ENCODE assay signal across 21 mouse cellular contexts in genomic region chr1:175240137-175240536, GRCm38 (mm10).
DNase-seq lines count a peak whose midpoint lies in the region; ATAC-seq and TF ChIP-seq lines count a peak whose summit lies in the region.
"Had no signal": no experiment of that assay in that cellular context is flagged by ENCODE, and none has a peak within 500 bp of the region (broad histone marks: within the 10 kb centered on the region; RNA-seq: fewer than 3 reads in every experiment).

No protein-coding gene starts in this region.

- no peak for TF ChIP-seq CTCF in liver, postnatal 0 days (IDR thresholded peaks at IDR 0.05; ENCODE audit: low read depth)
- no peak for TF ChIP-seq CTCF in olfactory bulb, adult 2 months (IDR thresholded peaks at IDR 0.05; ENCODE audit: insufficient read depth, low read depth, low read length)

- ATAC-seq in forebrain, embryonic 12.5 days (ENCODE audit: low FRiP score): peak; percentile 55
- no peak for ATAC-seq in forebrain, embryonic 16.5 days
- ATAC-seq in liver, postnatal 0 days: peak; percentile 48
- ATAC-seq in liver, embryonic 11.5 days (replicated peaks; ENCODE audit: low FRiP score): no peak
- 0 out of 2 replicates have a peak, but pooled peaks have one; percentile 11 for ATAC-seq in forebrain, embryonic 15.5 days (replicated peaks)
- ATAC-seq: activated CD4-positive, CD25-positive, alpha-beta regulatory T cell, adult 4 months; intestine, postnatal 0 days had no signal

- H3K27ac ChIP-seq in forebrain, embryonic 12.5 days: no peak overlapping the region
- H3K27ac ChIP-seq in forebrain, embryonic 16.5 days (ENCODE audit: low read length): no peak overlapping the region
- no peak overlapping the region for H3K27ac ChIP-seq in liver, postnatal 0 days (ENCODE audit: low read depth)
- no peak overlapping the region for H3K27ac ChIP-seq in liver, embryonic 11.5 days (ENCODE audit: low read depth, low read length)
- no peak overlapping the region for H3K27ac ChIP-seq in forebrain, embryonic 15.5 days (replicated peaks)
- 0 out of 2 replicates have a peak overlapping the region, but pooled peaks have one; percentile 33 for H3K27ac ChIP-seq in olfactory bulb, adult 2 months (ENCODE audit: insufficient read depth, low read depth, low read length)
- H3K27ac ChIP-seq: embryonic facial prominence, embryonic 13.5 days; heart, embryonic 15.5 days; limb, embryonic 15.5 days; neural tube, embryonic 13.5 days had no signal

- no peak overlapping the region for H3K9ac ChIP-seq in forebrain, embryonic 12.5 days
- no peak overlapping the region for H3K9ac ChIP-seq in forebrain, embryonic 16.5 days (replicated peaks; ENCODE audit: low read depth, low read length)
- H3K9ac ChIP-seq in liver, postnatal 0 days (replicated peaks): no peak overlapping the region
- no peak overlapping the region for H3K9ac ChIP-seq in liver, embryonic 11.5 days (ENCODE audit: low read depth, low read length)
- no peak overlapping the region for H3K9ac ChIP-seq in forebrain, embryonic 15.5 days (replicated peaks)
- H3K9ac ChIP-seq: embryonic facial prominence, embryonic 13.5 days; heart, embryonic 15.5 days; limb, embryonic 15.5 days; neural tube, embryonic 13.5 days had no signal

- no peaks in the 10 kb centered on the region for H3K27me3 ChIP-seq in forebrain, embryonic 12.5 days
- H3K27me3 ChIP-seq in forebrain, embryonic 16.5 days (replicated peaks; ENCODE audit: control insufficient read depth, insufficient read depth, low read length): no peaks in the 10 kb centered on the region
- H3K27me3 ChIP-seq in liver, postnatal 0 days (ENCODE audit: insufficient read depth, low read length): no peaks in the 10 kb centered on the region
- no peaks in the 10 kb centered on the region for H3K27me3 ChIP-seq in liver, embryonic 11.5 days (replicated peaks; ENCODE audit: control insufficient read depth, insufficient read depth, low read length)
- no peaks in the 10 kb centered on the region for H3K27me3 ChIP-seq in forebrain, embryonic 15.5 days
- H3K27me3 ChIP-seq: embryonic facial prominence, embryonic 13.5 days; heart, embryonic 15.5 days; limb, embryonic 15.5 days; megakaryocyte, embryonic 14.5 days; neural tube, embryonic 13.5 days had no signal

- no peak for TF ChIP-seq POLR2A in olfactory bulb, adult 2 months (IDR thresholded peaks at IDR 0.05; ENCODE audit: insufficient read depth, low read depth, low read length)

- no peaks in the 10 kb centered on the region for H3K4me1 ChIP-seq in forebrain, embryonic 12.5 days
- no peaks in the 10 kb centered on the region for H3K4me1 ChIP-seq in forebrain, embryonic 16.5 days (replicated peaks; ENCODE audit: control insufficient read depth, insufficient read depth, low read length)
- no peaks in the 10 kb centered on the region for H3K4me1 ChIP-seq in liver, postnatal 0 days (ENCODE audit: insufficient read depth)
- no peaks in the 10 kb centered on the region for H3K4me1 ChIP-seq in liver, embryonic 11.5 days (replicated peaks; ENCODE audit: control insufficient read depth, insufficient read depth, low read length)
- no peaks in the 10 kb centered on the region for H3K4me1 ChIP-seq in forebrain, embryonic 15.5 days
- H3K4me1 ChIP-seq in olfactory bulb, adult 2 months (ENCODE audit: control insufficient read depth, insufficient read depth, low read length): no peaks in the 10 kb centered on the region
- H3K4me1 ChIP-seq: embryonic facial prominence, embryonic 13.5 days; heart, embryonic 15.5 days; limb, embryonic 15.5 days; megakaryocyte, embryonic 14.5 days; neural tube, embryonic 13.5 days had no signal

- no peak overlapping the region for H3K4me3 ChIP-seq in forebrain, embryonic 12.5 days (replicated peaks)
- no peak overlapping the region for H3K4me3 ChIP-seq in forebrain, embryonic 16.5 days (replicated peaks; ENCODE audit: low read length)
- H3K4me3 ChIP-seq in liver, postnatal 0 days (ENCODE audit: low read depth, low read length): no peak overlapping the region
- no peak overlapping the region for H3K4me3 ChIP-seq in liver, embryonic 11.5 days (ENCODE audit: low read depth, low read length)
- H3K4me3 ChIP-seq in forebrain, embryonic 15.5 days: no peak overlapping the region
- H3K4me3 ChIP-seq in olfactory bulb, adult 2 months (ENCODE audit: insufficient read depth, low read depth, low read length): no peak overlapping the region
- H3K4me3 ChIP-seq: embryonic facial prominence, embryonic 13.5 days; heart, embryonic 15.5 days; limb, embryonic 15.5 days; megakaryocyte, embryonic 14.5 days; neural tube, embryonic 13.5 days had no signal

- H3K36me3 ChIP-seq in forebrain, embryonic 12.5 days (replicated peaks): no peaks in the 10 kb centered on the region
- no peaks in the 10 kb centered on the region for H3K36me3 ChIP-seq in forebrain, embryonic 16.5 days (ENCODE audit: control insufficient read depth, insufficient read depth)
- H3K36me3 ChIP-seq in liver, postnatal 0 days (replicated peaks; ENCODE audit: insufficient read depth, low read length): no peaks in the 10 kb centered on the region
- no peaks in the 10 kb centered on the region for H3K36me3 ChIP-seq in liver, embryonic 11.5 days (ENCODE audit: control insufficient read depth, insufficient read depth, low read length)
- no peaks in the 10 kb centered on the region for H3K36me3 ChIP-seq in forebrain, embryonic 15.5 days
- H3K36me3 ChIP-seq: embryonic facial prominence, embryonic 13.5 days; G1E; heart, embryonic 15.5 days; limb, embryonic 15.5 days; neural tube, embryonic 13.5 days had no signal

- WGBS in forebrain, embryonic 12.5 days: 76% methylated on average over 2 of the region's 2 CpGs
- 53% methylated on average over 2 of the region's 2 CpGs for WGBS in forebrain, embryonic 16.5 days
- WGBS in liver, postnatal 0 days (ENCODE audit: insufficient replicate concordance): 49% methylated on average over 2 of the region's 2 CpGs
- WGBS in liver, embryonic 11.5 days: 66% methylated on average over 2 of the region's 2 CpGs
- WGBS in forebrain, embryonic 15.5 days: 75% methylated on average over 2 of the region's 2 CpGs
- WGBS in olfactory bulb, adult 2 months: 76% methylated on average over 2 of the region's 2 CpGs

- TF ChIP-seq EP300 in liver, postnatal 0 days (IDR thresholded peaks at IDR 0.05; ENCODE audit: low read depth): no peak

- DNase-seq in liver, postnatal 0 days: no peak
- DNase-seq in liver, embryonic 11.5 days (ENCODE audit: low spot score): no peak
- DNase-seq in right cerebral cortex, postnatal 25 days: no peak
- DNase-seq in kidney, postnatal 36 days: no peak
- DNase-seq: adrenal gland, postnatal 36 days; cerebellum, adult 8-10 months; gastrocnemius, postnatal 36 days; lung, postnatal 10 days; right cerebral cortex, postnatal 14 days had no signal

- H3K4me2 ChIP-seq in forebrain, embryonic 12.5 days: no peak overlapping the region
- H3K4me2 ChIP-seq in forebrain, embryonic 16.5 days (ENCODE audit: low read length): no peak overlapping the region
- no peak overlapping the region for H3K4me2 ChIP-seq in liver, postnatal 0 days (ENCODE audit: low read depth, low read length)
- no peak overlapping the region for H3K4me2 ChIP-seq in liver, embryonic 11.5 days
- H3K4me2 ChIP-seq in forebrain, embryonic 15.5 days (replicated peaks): no peak overlapping the region
- H3K4me2 ChIP-seq: embryonic facial prominence, embryonic 13.5 days; heart, embryonic 15.5 days; limb, embryonic 15.5 days; neural tube, embryonic 13.5 days had no signal

- H3K9me3 ChIP-seq in forebrain, embryonic 12.5 days: no peaks in the 10 kb centered on the region
- no peaks in the 10 kb centered on the region for H3K9me3 ChIP-seq in forebrain, embryonic 16.5 days (ENCODE audit: control insufficient read depth, low read length)
- no peaks in the 10 kb centered on the region for H3K9me3 ChIP-seq in liver, postnatal 0 days (ENCODE audit: low read length)
- no peaks in the 10 kb centered on the region for H3K9me3 ChIP-seq in liver, embryonic 11.5 days (ENCODE audit: control insufficient read depth, low read length)
- no peaks in the 10 kb centered on the region for H3K9me3 ChIP-seq in forebrain, embryonic 15.5 days
- H3K9me3 ChIP-seq: embryonic facial prominence, embryonic 13.5 days; heart, embryonic 15.5 days; limb, embryonic 15.5 days; neural tube, embryonic 13.5 days had no signal

Comparison
In these comparisons a context has a peak if more than half of its experiments do, and no peak if none do; other contexts are left out.
1. ATAC-seq: peak in forebrain, embryonic 12.5 days (single experiment), liver, postnatal 0 days (single experiment) and forebrain, embryonic 15.5 days (single experiment); none in forebrain, embryonic 16.5 days (single experiment) and liver, embryonic 11.5 days (single experiment).